ENCODE assay signal across 26 mouse cellular contexts in the genomic region with DNA sequence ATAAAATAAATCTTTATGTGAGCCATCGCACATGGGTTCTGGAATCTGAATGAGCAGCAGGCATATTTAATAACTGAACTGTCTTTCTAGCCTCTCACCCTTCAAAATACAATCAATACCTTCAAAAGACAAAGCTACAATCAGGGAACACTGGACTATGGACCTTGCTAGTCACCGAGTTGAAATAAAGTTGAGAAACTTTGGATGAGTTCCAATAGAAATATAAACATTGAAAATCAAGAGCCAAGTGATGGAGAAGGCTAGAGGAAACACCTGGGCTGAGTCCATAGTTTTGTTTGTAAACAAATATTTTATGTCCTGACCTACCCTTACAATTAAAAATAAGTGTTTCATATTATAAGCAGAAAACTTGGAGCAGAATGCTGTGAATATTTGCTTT. TPM values are rescaled to one million over a fixed set of nuclear protein-coding genes. Genes with fewer than 3 reads are reported as not detected.
DNase-seq lines count a peak whose midpoint lies in the region; ATAC-seq and TF ChIP-seq lines count a peak whose summit lies in the region.
"Had no signal": no experiment of that assay in that cellular context is flagged by ENCODE, and none has a peak within 500 bp of the region (broad histone marks: within the 10 kb centered on the region; RNA-seq: fewer than 3 reads in every experiment).

No protein-coding gene starts in this region.

- H3K9ac ChIP-seq in liver, embryonic 15.5 days, result no peak overlapping the region
- no peak overlapping the region for H3K9ac ChIP-seq in liver, embryonic 11.5 days (ENCODE audit: low read depth, low read length)
- no peak overlapping the region for H3K9ac ChIP-seq in lung, postnatal 0 days (replicated peaks; ENCODE audit: low read depth)
- H3K9ac ChIP-seq: forebrain, embryonic 13.5 days; hindbrain, embryonic 12.5 days had no signal

- H3K27ac ChIP-seq in liver, embryonic 15.5 days (replicated peaks), result peak overlapping the region; percentile 10; the same call in 1 of the 2 replicates
- H3K27ac ChIP-seq in liver, embryonic 11.5 days (ENCODE audit: low read depth, low read length), result no peak overlapping the region
- H3K27ac ChIP-seq in lung, postnatal 0 days (ENCODE audit: low read length), result no peak overlapping the region
- no peak overlapping the region for H3K27ac ChIP-seq in layer of hippocampus, adult 2 months
- H3K27ac ChIP-seq: forebrain, embryonic 10.5 days; forebrain, embryonic 13.5 days; gastrocnemius, adult 2 months; hindbrain, embryonic 12.5 days had no signal

- ATAC-seq in liver, embryonic 15.5 days (ENCODE audit: insufficient read depth), result no peak
- ATAC-seq in liver, embryonic 11.5 days (replicated peaks; ENCODE audit: low FRiP score), result no peak
- ATAC-seq in lung, postnatal 0 days, result no peak
- ATAC-seq: forebrain, embryonic 13.5 days; forebrain, embryonic 16.5 days; Patski had no signal

- no peak overlapping the region for H3K4me3 ChIP-seq in liver, embryonic 15.5 days (replicated peaks)
- H3K4me3 ChIP-seq in liver, embryonic 11.5 days (ENCODE audit: low read depth, low read length), result no peak overlapping the region
- no peak overlapping the region for H3K4me3 ChIP-seq in lung, postnatal 0 days (ENCODE audit: low read depth, low read length)
- H3K4me3 ChIP-seq in layer of hippocampus, adult 2 months, result no peak overlapping the region
- H3K4me3 ChIP-seq: forebrain, embryonic 10.5 days; forebrain, embryonic 13.5 days; gastrocnemius, adult 2 months; hindbrain, embryonic 12.5 days had no signal

- H3K36me3 ChIP-seq in liver, embryonic 15.5 days (replicated peaks), result peaks cover 90% of the 10 kb centered on the region
- peaks cover 16% of the 10 kb centered on the region for H3K36me3 ChIP-seq in liver, embryonic 11.5 days (ENCODE audit: control insufficient read depth, insufficient read depth, low read length)
- peaks cover 8% of the 10 kb centered on the region; the same call in 1 of the 2 replicates for H3K36me3 ChIP-seq in lung, postnatal 0 days (ENCODE audit: insufficient read depth, low read length)

- TF ChIP-seq EP300 in lung, postnatal 0 days (IDR thresholded peaks at IDR 0.05), result 0 out of 2 replicates have a peak, but pooled peaks have one; percentile 13

- H3K4me1 ChIP-seq in liver, embryonic 15.5 days (replicated peaks), result peaks cover 15% of the 10 kb centered on the region
- H3K4me1 ChIP-seq in liver, embryonic 11.5 days (replicated peaks; ENCODE audit: control insufficient read depth, insufficient read depth, low read length), result no peaks in the 10 kb centered on the region
- no peaks in the 10 kb centered on the region for H3K4me1 ChIP-seq in lung, postnatal 0 days (ENCODE audit: insufficient read depth, low read depth, low read length)
- H3K4me1 ChIP-seq: forebrain, embryonic 13.5 days; hindbrain, embryonic 12.5 days had no signal

- no peak overlapping the region for H3K4me2 ChIP-seq in liver, embryonic 15.5 days
- H3K4me2 ChIP-seq in liver, embryonic 11.5 days, result no peak overlapping the region
- H3K4me2 ChIP-seq in lung, postnatal 0 days (replicated peaks; ENCODE audit: low read depth, low read length), result no peak overlapping the region
- H3K4me2 ChIP-seq: forebrain, embryonic 13.5 days; heart, embryonic 11.5 days; hindbrain, embryonic 12.5 days had no signal

- no peak for TF ChIP-seq CTCF in lung, postnatal 0 days (IDR thresholded peaks at IDR 0.05)
- TF ChIP-seq CTCF in layer of hippocampus, adult 2 months (conservative IDR thresholded peaks at IDR 0.05), result no peak

- H3K27me3 ChIP-seq in liver, embryonic 15.5 days, result no peaks in the 10 kb centered on the region
- no peaks in the 10 kb centered on the region for H3K27me3 ChIP-seq in liver, embryonic 11.5 days (replicated peaks; ENCODE audit: control insufficient read depth, insufficient read depth, low read length)
- no peaks in the 10 kb centered on the region for H3K27me3 ChIP-seq in lung, postnatal 0 days (replicated peaks; ENCODE audit: insufficient read depth, low read length)
- H3K27me3 ChIP-seq: CH12.LX; forebrain, embryonic 13.5 days; hindbrain, embryonic 12.5 days; Patski had no signal

- 84% methylated on average over 2 of the region's 2 CpGs for WGBS in liver, embryonic 15.5 days (ENCODE audit: insufficient replicate concordance)
- WGBS in liver, embryonic 11.5 days, result 88% methylated on average over 2 of the region's 2 CpGs
- WGBS in lung, postnatal 0 days, result 50% methylated on average over 2 of the region's 2 CpGs
- 27% methylated on average over 2 of the region's 2 CpGs for WGBS in large intestine, adult 2 months

- no peak for DNase-seq in liver, embryonic 11.5 days (ENCODE audit: low spot score)
- no peak for DNase-seq in lung, postnatal 0 days (ENCODE audit: low spot score)
- no peak for DNase-seq in lung, postnatal 14 days
- DNase-seq in large intestine, adult 2 months (ENCODE audit: low read depth, low spot score), result peak; percentile 63
- DNase-seq in layer of hippocampus, adult 2 months (ENCODE audit: low spot score in 2 of 2), result no peak
- DNase-seq in frontal cortex, postnatal 36 days (ENCODE audit: low spot score in 2 of 2), result no peak
- DNase-seq: adrenal gland, postnatal 36 days; B cell, adult 2 months; cerebellum, adult 18-20 months; cerebellum, adult 9-10 months; cerebellum, postnatal 14 days; gastrocnemius, adult 2 months; gastrocnemius, postnatal 14 days had no signal

- no peaks in the 10 kb centered on the region for H3K9me3 ChIP-seq in liver, embryonic 15.5 days (replicated peaks)
- no peaks in the 10 kb centered on the region for H3K9me3 ChIP-seq in liver, embryonic 11.5 days (ENCODE audit: control insufficient read depth, low read length)
- no peaks in the 10 kb centered on the region for H3K9me3 ChIP-seq in lung, postnatal 0 days (ENCODE audit: low read length)
- H3K9me3 ChIP-seq: forebrain, embryonic 10.5 days; forebrain, embryonic 13.5 days; G1E had no signal

RNA-seq across cellular contexts. Expression of a gene that starts 37.4 kb away (rescaled TPM):
- polyA plus RNA-seq in liver, embryonic 15.5 days (2015; fragmentation: Nextera tagmentation; extraction: Ambion mirVana), result 0.05 and 0.06 TPM in 2 replicates
- 0.04 and 0.12 TPM in 2 replicates for polyA plus RNA-seq in liver, embryonic 11.5 days (2014; fragmentation: Nextera tagmentation; extraction: Ambion mirVana)
- polyA plus RNA-seq in lung, postnatal 0 days (2015; fragmentation: Nextera tagmentation; extraction: Ambion mirVana), result 0.04 TPM in 2 replicates
- polyA plus RNA-seq in large intestine, adult 2 months (2012; rRNA removed), result not detected in 2 replicates
- total RNA-seq in layer of hippocampus, adult 2 months (2021), result under 1 TPM in 1 of 2 experiments, not detected in 1; 0.10 TPM
- total RNA-seq: adrenal gland, adult 18-20 months; adrenal gland, postnatal 36 days; gastrocnemius, adult 2 months; hematopoietic stem cell, adult 5-6 weeks had no signal
- polyA plus RNA-seq: embryonic facial prominence, embryonic 11.5 days; embryonic facial prominence, embryonic 14.5 days; G1E had no signal

RNA-seq across cellular contexts. Expression of a gene that starts 46.7 kb away (rescaled TPM):
- 20.8 and 21.0 TPM in 2 replicates for polyA plus RNA-seq in liver, embryonic 15.5 days (2015; fragmentation: Nextera tagmentation; extraction: Ambion mirVana)
- polyA plus RNA-seq in liver, embryonic 11.5 days (2014; fragmentation: Nextera tagmentation; extraction: Ambion mirVana), result 58.4 and 69.8 TPM in 2 replicates
- polyA plus RNA-seq in lung, postnatal 0 days (2015; fragmentation: Nextera tagmentation; extraction: Ambion mirVana), result 25.5 and 25.6 TPM in 2 replicates
- polyA plus RNA-seq in large intestine, adult 2 months (2012; rRNA removed), result 13.5 and 15.6 TPM in 2 replicates
- 10 to 100 TPM; 19.9 to 20.2 TPM for total RNA-seq in layer of hippocampus, adult 2 months (2021)
